Mouse (Mus musculus) yolk sac, embryonic 10.5 days (tissue): ENCODE results near the gene D630003M21Rik.
A peak's percentile ranks its signal among the peaks of the same experiment; 100 is the strongest.

ENCODE experiments used
- DNase-seq: peaks from one replicate; pipeline ENCODE4 v3.0.0-alpha.2; 2017; ENCODE audit warnings: low spot score

D630003M21Rik gene

GRCm38 (mm10) chr2:158141271-158141670 is 87.8 kb downstream of the D630003M21Rik start:
- DNase-seq: no peak

- DNase-seq: no peak
Observed at GRCm38 (mm10) chr2:158140664-158141063, 88.4 kb downstream of the D630003M21Rik start.

GRCm38 (mm10) chr2:158139628-158140027 is 89.4 kb downstream of the D630003M21Rik start:
- DNase-seq: peak; percentile 31

- DNase-seq: no peak
Observed at GRCm38 (mm10) chr2:158138778-158139177, 90.2 kb downstream of the D630003M21Rik start.

GRCm38 (mm10) chr2:158137771-158138170 is 91.3 kb downstream of the D630003M21Rik start:
- no peak for DNase-seq

- no peak for DNase-seq
Observed at GRCm38 (mm10) chr2:158136205-158136604, 92.8 kb downstream of the D630003M21Rik start.

GRCm38 (mm10) chr2:158133050-158133449 is 96.0 kb downstream of the D630003M21Rik start:
- DNase-seq: no peak
